Mouse (Mus musculus): ENCODE results near the gene Fscn3. TPM values are rescaled to one million over a fixed set of nuclear protein-coding genes. Genes with fewer than 3 reads are reported as not detected.
A peak's percentile ranks its signal among the peaks of the same experiment; 100 is the strongest.

Fscn3 gene
- total and polyA plus RNA-seq, 3 experiments: not detected

DNA sequence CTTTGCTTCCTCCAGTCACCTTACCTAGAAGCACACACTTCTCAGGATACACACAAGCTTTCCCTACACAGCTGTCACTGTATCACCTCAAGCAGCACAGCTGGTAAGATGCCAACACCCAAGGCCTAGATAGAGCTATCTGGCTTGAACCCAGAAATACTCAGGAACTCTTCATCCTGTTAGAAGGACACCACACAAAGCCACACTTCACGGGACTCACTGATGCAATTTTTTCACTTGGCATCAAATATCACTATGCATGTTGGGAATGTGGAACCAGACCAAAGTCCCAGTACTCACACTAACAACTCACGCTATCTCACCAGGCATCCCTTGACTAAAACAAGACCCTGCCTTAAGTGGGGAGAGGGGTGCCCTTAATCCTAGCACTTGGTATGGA, 7.9 kb upstream of the Fscn3 start:
- Histone ChIP-seq H3K4me3 (ENCODE audit: low read depth, low read length) (no peak overlapping the region), H3K36me3 (replicated peaks) (peaks cover 61% of the 10 kb centered on the region), H3K4me1 (ENCODE audit: insufficient read depth, low read depth, low read length) (peaks cover 42% of the 10 kb centered on the region), H3K9me3 (replicated peaks) (no peaks in the 10 kb centered on the region), H3K27me3 (ENCODE audit: insufficient read depth, low read length) (no peaks in the 10 kb centered on the region)
- TF ChIP-seq GATA2 (IDR thresholded peaks at IDR 0.05; ENCODE audit: borderline replicate concordance, low read depth, low read length) (no peak), TAL1 (conservative IDR thresholded peaks at IDR 0.05; ENCODE audit: low read depth, low read length) (no peak), GATA1 (IDR thresholded peaks at IDR 0.05; ENCODE audit: borderline replicate concordance, low read length) (no peak), CTCF (IDR thresholded peaks at IDR 0.05; ENCODE audit: low read depth, low read length) (no peak), POLR2AphosphoS5 (IDR thresholded peaks at IDR 0.05; ENCODE audit: insufficient replicate concordance, low read depth, low read length) (no peak)
- ATAC-seq (ENCODE audit: extremely low read depth, insufficient number of reproducible peaks, low FRiP score, poor library complexity, severe bottlenecking): no peak
- DNase-seq (ENCODE audit: low spot score): no peak

GRCm38 (mm10) chr6:28420361-28420760, 7.2 kb upstream of the Fscn3 start:
- peaks cover 45% of the 10 kb centered on the region for H3K4me1 ChIP-seq (ENCODE audit: insufficient read depth, low read depth, low read length)
- no peaks in the 10 kb centered on the region for H3K9me3 ChIP-seq (replicated peaks)
- no peaks in the 10 kb centered on the region for H3K27me3 ChIP-seq (ENCODE audit: insufficient read depth, low read length)
- peaks cover 63% of the 10 kb centered on the region for H3K36me3 ChIP-seq (replicated peaks)
- H3K4me3 ChIP-seq (ENCODE audit: low read depth, low read length): peak overlapping the region; percentile 95; the same call in 1 of the 2 replicates
- DNase-seq (ENCODE audit: low spot score): no peak
- TF ChIP-seq POLR2AphosphoS5 (IDR thresholded peaks at IDR 0.05; ENCODE audit: insufficient replicate concordance, low read depth, low read length) (no peak), TAL1 (conservative IDR thresholded peaks at IDR 0.05; ENCODE audit: low read depth, low read length) (no peak), GATA2 (IDR thresholded peaks at IDR 0.05; ENCODE audit: borderline replicate concordance, low read depth, low read length) (no peak), GATA1 (IDR thresholded peaks at IDR 0.05; ENCODE audit: borderline replicate concordance, low read length) (no peak), CTCF (IDR thresholded peaks at IDR 0.05; ENCODE audit: low read depth, low read length) (no peak)
- ATAC-seq (ENCODE audit: extremely low read depth, insufficient number of reproducible peaks, low FRiP score, poor library complexity, severe bottlenecking): no peak

- no peak for TF ChIP-seq CTCF (IDR thresholded peaks at IDR 0.05; ENCODE audit: low read depth, low read length)
- TF ChIP-seq POLR2AphosphoS5 (IDR thresholded peaks at IDR 0.05; ENCODE audit: insufficient replicate concordance, low read depth, low read length): no peak
- TF ChIP-seq TAL1 (conservative IDR thresholded peaks at IDR 0.05; ENCODE audit: low read depth, low read length): no peak
- TF ChIP-seq GATA1 (IDR thresholded peaks at IDR 0.05; ENCODE audit: borderline replicate concordance, low read length): no peak
- TF ChIP-seq GATA2 (IDR thresholded peaks at IDR 0.05; ENCODE audit: borderline replicate concordance, low read depth, low read length): no peak
- H3K36me3 ChIP-seq (replicated peaks): peaks cover 63% of the 10 kb centered on the region
- H3K4me3 ChIP-seq (ENCODE audit: low read depth, low read length): peak overlapping the region; percentile 95
- peaks cover 48% of the 10 kb centered on the region for H3K4me1 ChIP-seq (ENCODE audit: insufficient read depth, low read depth, low read length)
- H3K27me3 ChIP-seq (ENCODE audit: insufficient read depth, low read length): no peaks in the 10 kb centered on the region
- H3K9me3 ChIP-seq (replicated peaks): no peaks in the 10 kb centered on the region
- ATAC-seq (ENCODE audit: extremely low read depth, insufficient number of reproducible peaks, low FRiP score, poor library complexity, severe bottlenecking) (no peak), DNase-seq (ENCODE audit: low spot score) (no peak)
These were observed 6.7 kb upstream of the Fscn3 start for GRCm38 (mm10) chr6:28420865-28421264.

GRCm38 (mm10) chr6:28421469-28422000, 6.1 kb upstream of the Fscn3 start:
- ATAC-seq (ENCODE audit: extremely low read depth, insufficient number of reproducible peaks, low FRiP score, poor library complexity, severe bottlenecking) (peak; percentile 85), DNase-seq (ENCODE audit: low spot score) (peak; percentile 81)
- Histone ChIP-seq H3K36me3 (replicated peaks) (peaks cover 65% of the 10 kb centered on the region), H3K4me1 (ENCODE audit: insufficient read depth, low read depth, low read length) (peaks cover 48% of the 10 kb centered on the region), H3K9me3 (replicated peaks) (no peaks in the 10 kb centered on the region), H3K27me3 (ENCODE audit: insufficient read depth, low read length) (no peaks in the 10 kb centered on the region), H3K4me3 (ENCODE audit: low read depth, low read length) (peak overlapping the region; percentile 95)
- TF ChIP-seq GATA1 (IDR thresholded peaks at IDR 0.05; ENCODE audit: borderline replicate concordance, low read length) (no peak), CTCF (IDR thresholded peaks at IDR 0.05; ENCODE audit: low read depth, low read length) (peak; percentile 47), POLR2AphosphoS5 (IDR thresholded peaks at IDR 0.05; ENCODE audit: insufficient replicate concordance, low read depth, low read length) (no peak), TAL1 (conservative IDR thresholded peaks at IDR 0.05; ENCODE audit: low read depth, low read length) (no peak), GATA2 (IDR thresholded peaks at IDR 0.05; ENCODE audit: borderline replicate concordance, low read depth, low read length) (no peak)

GRCm38 (mm10) chr6:28422651-28423290, 4.8 kb upstream of the Fscn3 start:
- DNase-seq (ENCODE audit: low spot score): no peak
- H3K36me3 ChIP-seq (replicated peaks): peaks cover 63% of the 10 kb centered on the region
- TF ChIP-seq TAL1 (conservative IDR thresholded peaks at IDR 0.05; ENCODE audit: low read depth, low read length) (no peak), GATA2 (IDR thresholded peaks at IDR 0.05; ENCODE audit: borderline replicate concordance, low read depth, low read length) (no peak), CTCF (IDR thresholded peaks at IDR 0.05; ENCODE audit: low read depth, low read length) (no peak), POLR2AphosphoS5 (IDR thresholded peaks at IDR 0.05; ENCODE audit: insufficient replicate concordance, low read depth, low read length) (no peak), GATA1 (IDR thresholded peaks at IDR 0.05; ENCODE audit: borderline replicate concordance, low read length) (no peak)
- peaks cover 48% of the 10 kb centered on the region for H3K4me1 ChIP-seq (ENCODE audit: insufficient read depth, low read depth, low read length)
- H3K27me3 ChIP-seq (ENCODE audit: insufficient read depth, low read length): no peaks in the 10 kb centered on the region
- no peaks in the 10 kb centered on the region for H3K9me3 ChIP-seq (replicated peaks)
- H3K4me3 ChIP-seq (ENCODE audit: low read depth, low read length): peak overlapping the region; percentile 89; the same call in 1 of the 2 replicates
- no peak for ATAC-seq (ENCODE audit: extremely low read depth, insufficient number of reproducible peaks, low FRiP score, poor library complexity, severe bottlenecking)

- Histone ChIP-seq H3K4me1 (ENCODE audit: insufficient read depth, low read depth, low read length) (peaks cover 48% of the 10 kb centered on the region), H3K9me3 (replicated peaks) (no peaks in the 10 kb centered on the region), H3K4me3 (ENCODE audit: low read depth, low read length) (peak within 1 kb of the TSS; percentile 95), H3K36me3 (replicated peaks) (peaks cover 59% of the 10 kb centered on the region), H3K27me3 (ENCODE audit: insufficient read depth, low read length) (no peaks in the 10 kb centered on the region)
- DNase-seq (ENCODE audit: low spot score) (peak; percentile 91), ATAC-seq (ENCODE audit: extremely low read depth, insufficient number of reproducible peaks, low FRiP score, poor library complexity, severe bottlenecking) (0 out of 2 replicates have a peak, but pooled peaks have one; percentile 10)
- TF ChIP-seq POLR2AphosphoS5 (IDR thresholded peaks at IDR 0.05; ENCODE audit: insufficient replicate concordance, low read depth, low read length): no peak
- TF ChIP-seq GATA2 (IDR thresholded peaks at IDR 0.05; ENCODE audit: borderline replicate concordance, low read depth, low read length): no peak
- TF ChIP-seq TAL1 (conservative IDR thresholded peaks at IDR 0.05; ENCODE audit: low read depth, low read length): no peak
- no peak for TF ChIP-seq CTCF (IDR thresholded peaks at IDR 0.05; ENCODE audit: low read depth, low read length)
- TF ChIP-seq GATA1 (IDR thresholded peaks at IDR 0.05; ENCODE audit: borderline replicate concordance, low read length): no peak
These were observed 4.3 kb upstream of the Fscn3 start, which contains the start of gene Arf5 for GRCm38 (mm10) chr6:28423313-28423712. TSS of gene Arf5 (plus strand) at chr6:28423560.
